7 mouse cellular contexts compared by ENCODE assay signal in genomic region chr10:91236844-91237243, GRCm38 (mm10). TPM values are rescaled to one million over a fixed set of nuclear protein-coding genes. Genes with fewer than 3 reads are reported as not detected.
DNase-seq lines count a peak whose midpoint lies in the region; ATAC-seq and TF ChIP-seq lines count a peak whose summit lies in the region.

No protein-coding gene starts in this region.

- no peaks in the 10 kb centered on the region for H3K4me1 ChIP-seq in neural tube, embryonic 11.5 days (ENCODE audit: control insufficient read depth, insufficient read depth, low read length)
- peaks cover 21% of the 10 kb centered on the region for H3K4me1 ChIP-seq in neural tube, embryonic 15.5 days
- peaks cover 15% of the 10 kb centered on the region for H3K4me1 ChIP-seq in forebrain, embryonic 16.5 days (replicated peaks; ENCODE audit: control insufficient read depth, insufficient read depth, low read length)
- peaks cover 32% of the 10 kb centered on the region for H3K4me1 ChIP-seq in lung, embryonic 16.5 days (replicated peaks; ENCODE audit: control insufficient read depth, insufficient read depth, low read length)

- TF ChIP-seq CTCF in brain, embryonic 14.5 days (IDR thresholded peaks at IDR 0.05; ENCODE audit: borderline replicate concordance, extremely low read depth, insufficient read depth, insufficient read length): peak; percentile 51; the same call in 1 of the 2 replicates

- peak; percentile 41 for DNase-seq in neural tube, embryonic 11.5 days (ENCODE audit: low spot score)
- DNase-seq in brain, embryonic 14.5 days (ENCODE audit: low read depth): peak; percentile 85
- DNase-seq in induced T-regulatory cell, adult 2 months (ENCODE audit: low read depth): peak; percentile 32

- 31% methylated on average over 7 of the region's 7 CpGs for WGBS in neural tube, embryonic 11.5 days
- WGBS in neural tube, embryonic 15.5 days: 34% methylated on average over 7 of the region's 7 CpGs
- WGBS in forebrain, embryonic 16.5 days: 17% methylated on average over 7 of the region's 7 CpGs
- WGBS in lung, embryonic 16.5 days: 7% methylated on average over 7 of the region's 7 CpGs

- TF ChIP-seq POLR2A in brain, embryonic 14.5 days (IDR thresholded peaks at IDR 0.05; ENCODE audit: borderline replicate concordance, extremely low read depth, insufficient read depth, insufficient read length, poor library complexity, severe bottlenecking): no peak

- no peak overlapping the region for H3K4me2 ChIP-seq in neural tube, embryonic 11.5 days (ENCODE audit: low read depth)
- no peak overlapping the region for H3K4me2 ChIP-seq in neural tube, embryonic 15.5 days
- H3K4me2 ChIP-seq in forebrain, embryonic 16.5 days (ENCODE audit: low read length): no peak overlapping the region
- H3K4me2 ChIP-seq in lung, embryonic 16.5 days (ENCODE audit: low read depth, low read length): peak overlapping the region; percentile 29; the same call in 1 of the 2 replicates

- H3K27me3 ChIP-seq in neural tube, embryonic 11.5 days (ENCODE audit: control insufficient read depth, insufficient read depth, low read length): no peaks in the 10 kb centered on the region
- no peaks in the 10 kb centered on the region for H3K27me3 ChIP-seq in neural tube, embryonic 15.5 days (replicated peaks)
- no peaks in the 10 kb centered on the region for H3K27me3 ChIP-seq in forebrain, embryonic 16.5 days (replicated peaks; ENCODE audit: control insufficient read depth, insufficient read depth, low read length)
- no peaks in the 10 kb centered on the region for H3K27me3 ChIP-seq in lung, embryonic 16.5 days (ENCODE audit: control insufficient read depth, insufficient read depth, low read depth, low read length)

- H3K36me3 ChIP-seq in neural tube, embryonic 11.5 days (ENCODE audit: control insufficient read depth, insufficient read depth, low read length): no peaks in the 10 kb centered on the region
- H3K36me3 ChIP-seq in neural tube, embryonic 15.5 days: no peaks in the 10 kb centered on the region
- H3K36me3 ChIP-seq in forebrain, embryonic 16.5 days (ENCODE audit: control insufficient read depth, insufficient read depth): no peaks in the 10 kb centered on the region
- no peaks in the 10 kb centered on the region for H3K36me3 ChIP-seq in lung, embryonic 16.5 days (ENCODE audit: control insufficient read depth, insufficient read depth, low read length)

- ATAC-seq in neural tube, embryonic 11.5 days (ENCODE audit: insufficient read depth, low FRiP score, low TSS enrichment): no peak
- ATAC-seq in neural tube, embryonic 15.5 days (ENCODE audit: low FRiP score): no peak
- ATAC-seq in forebrain, embryonic 16.5 days: peak; percentile 47; the same call in 1 of the 2 replicates
- ATAC-seq in lung, embryonic 16.5 days (ENCODE audit: low read depth): peak; percentile 55
- no peak for ATAC-seq in erythroblast, adult 5-6 weeks (replicated peaks; ENCODE audit: low FRiP score, poor library complexity, severe bottlenecking)

- H3K9me3 ChIP-seq in neural tube, embryonic 11.5 days (ENCODE audit: control insufficient read depth, low read length): no peaks in the 10 kb centered on the region
- no peaks in the 10 kb centered on the region for H3K9me3 ChIP-seq in neural tube, embryonic 15.5 days (replicated peaks)
- H3K9me3 ChIP-seq in forebrain, embryonic 16.5 days (ENCODE audit: control insufficient read depth, low read length): no peaks in the 10 kb centered on the region
- H3K9me3 ChIP-seq in lung, embryonic 16.5 days (ENCODE audit: control insufficient read depth, low read length): no peaks in the 10 kb centered on the region

- no peak overlapping the region for H3K9ac ChIP-seq in neural tube, embryonic 11.5 days (ENCODE audit: low read length)
- H3K9ac ChIP-seq in neural tube, embryonic 15.5 days (replicated peaks): no peak overlapping the region
- no peak overlapping the region for H3K9ac ChIP-seq in forebrain, embryonic 16.5 days (replicated peaks; ENCODE audit: low read depth, low read length)
- no peak overlapping the region for H3K9ac ChIP-seq in lung, embryonic 16.5 days (ENCODE audit: low read length)

- H3K4me3 ChIP-seq in neural tube, embryonic 11.5 days (ENCODE audit: low read depth, low read length): no peak overlapping the region
- H3K4me3 ChIP-seq in neural tube, embryonic 15.5 days (replicated peaks): no peak overlapping the region
- H3K4me3 ChIP-seq in forebrain, embryonic 16.5 days (replicated peaks; ENCODE audit: low read length): no peak overlapping the region
- no peak overlapping the region for H3K4me3 ChIP-seq in lung, embryonic 16.5 days (ENCODE audit: low read length)

- H3K27ac ChIP-seq in neural tube, embryonic 11.5 days (ENCODE audit: low read depth, low read length): no peak overlapping the region
- no peak overlapping the region for H3K27ac ChIP-seq in neural tube, embryonic 15.5 days (replicated peaks)
- no peak overlapping the region for H3K27ac ChIP-seq in forebrain, embryonic 16.5 days (ENCODE audit: low read length)
- H3K27ac ChIP-seq in lung, embryonic 16.5 days (ENCODE audit: low read length): peak overlapping the region; percentile 82

RNA-seq across cellular contexts. Expression of gene Tmpo, which starts 55.7 kb away (rescaled TPM):
- polyA plus RNA-seq in neural tube, embryonic 11.5 days (2014; fragmentation: Nextera tagmentation; extraction: Ambion mirVana): 286 and 314 TPM in 2 replicates
- polyA plus RNA-seq in neural tube, embryonic 15.5 days (2015; fragmentation: Nextera tagmentation; extraction: Ambion mirVana): 80.0 and 105 TPM in 2 replicates
- 177 and 225 TPM in 2 replicates for polyA plus RNA-seq in brain, embryonic 14.5 days (2012; rRNA removed)
- polyA plus RNA-seq in forebrain, embryonic 16.5 days (2015; fragmentation: Nextera tagmentation; extraction: Ambion mirVana): 139 and 173 TPM in 2 replicates
- polyA plus RNA-seq in lung, embryonic 16.5 days (2015; fragmentation: Nextera tagmentation; extraction: Ambion mirVana): 210 and 220 TPM in 2 replicates
- total RNA-seq in erythroblast, adult 5-6 weeks (2015; ENCODE audit: low replicate concordance): 114 and 144 TPM in 2 replicates
- total RNA-seq in erythroblast, adult 5-6 weeks (2017; ENCODE audit: low replicate concordance): 181 and 340 TPM in 2 replicates

Comparison
In these comparisons a context has a peak if more than half of its experiments do, and no peak if none do; other contexts are left out.
1. ATAC-seq: peak in forebrain, embryonic 16.5 days (single experiment) and lung, embryonic 16.5 days (single experiment); none in neural tube, embryonic 11.5 days (single experiment), neural tube, embryonic 15.5 days (single experiment) and erythroblast, adult 5-6 weeks (single experiment).
2. DNase-seq: peak in every context shown above with its lines; median percentile 85 in brain, embryonic 14.5 days; 41 in neural tube, embryonic 11.5 days; 32 in induced T-regulatory cell, adult 2 months.